Mouse (Mus musculus) spleen, adult 2 months (tissue): ENCODE data around the gene Apoa2.

Source experiments
- CTCF ChIP-seq: fragments of 200-500 bp; IDR thresholded peaks from 2 replicates; pipeline ENCODE4 v1.5.1; 2011; ENCODE audit warnings: mild to moderate bottlenecking, inconsistent platforms; ENCODE audit not compliant: insufficient read depth, insufficient read length, insufficient replicate concordance; ENCODE audit errors: extremely low read depth
- POLR2A ChIP-seq: fragments of 200-500 bp; IDR thresholded peaks from 2 replicates; pipeline ENCODE4 v1.6.1; 2011; ENCODE audit warnings: low read depth, low read length, inconsistent platforms

- TF ChIP-seq POLR2A (no peak), CTCF (no peak)
Measured at GRCm38 (mm10) chr1:171263666-171264461, 39.0 kb downstream of the Apoa2 start.
